Comparison of ENCODE assay signal across 17 mouse cellular contexts in the genomic region with DNA sequence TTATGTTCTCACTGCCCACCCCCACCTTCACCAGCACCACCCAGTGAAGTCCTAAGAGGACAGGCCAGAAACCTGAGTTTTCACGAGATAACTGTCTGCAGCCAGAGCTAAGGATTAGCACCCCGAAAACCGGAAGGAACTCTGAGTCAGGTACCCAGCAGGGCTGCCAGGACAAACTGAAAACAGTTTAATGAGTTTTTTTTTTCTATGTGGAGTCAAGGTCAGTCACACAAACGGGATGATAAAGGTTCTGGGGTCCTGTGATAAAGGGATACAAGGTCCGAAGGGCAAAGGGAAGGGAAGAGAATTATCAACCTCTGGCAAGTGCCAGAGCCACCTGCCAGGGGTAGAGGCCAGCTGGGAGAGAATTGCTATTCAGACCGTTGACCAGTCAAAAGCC. TPM values are rescaled to one million over a fixed set of nuclear protein-coding genes. Genes with fewer than 3 reads are reported as not detected.
DNase-seq lines count a peak whose midpoint lies in the region; ATAC-seq and TF ChIP-seq lines count a peak whose summit lies in the region.
"Had no signal": no experiment of that assay in that cellular context is flagged by ENCODE, and none has a peak within 500 bp of the region (broad histone marks: within the 10 kb centered on the region; RNA-seq: fewer than 3 reads in every experiment).

No protein-coding gene starts in this region.

- H3K36me3 ChIP-seq in heart, embryonic 10.5 days: no peaks in the 10 kb centered on the region
- H3K36me3 ChIP-seq in stomach, embryonic 16.5 days (ENCODE audit: control insufficient read depth, insufficient read depth, low read length): no peaks in the 10 kb centered on the region
- H3K36me3 ChIP-seq in stomach, postnatal 0 days (ENCODE audit: control insufficient read depth, insufficient read depth, low read length): no peaks in the 10 kb centered on the region
- H3K36me3 ChIP-seq: limb, embryonic 15.5 days had no signal

- H3K27me3 ChIP-seq in heart, embryonic 10.5 days (ENCODE audit: insufficient read depth, poor library complexity, severe bottlenecking): no peaks in the 10 kb centered on the region
- H3K27me3 ChIP-seq in stomach, embryonic 16.5 days (ENCODE audit: control insufficient read depth, insufficient read depth, low read length): no peaks in the 10 kb centered on the region
- H3K27me3 ChIP-seq in stomach, postnatal 0 days (ENCODE audit: control insufficient read depth, insufficient read depth, low read length): no peaks in the 10 kb centered on the region
- H3K27me3 ChIP-seq: Patski had no signal

- H3K4me2 ChIP-seq in stomach, embryonic 16.5 days (ENCODE audit: low read depth, low read length): no peak overlapping the region
- no peak overlapping the region for H3K4me2 ChIP-seq in stomach, postnatal 0 days (replicated peaks; ENCODE audit: low read depth)
- H3K4me2 ChIP-seq: limb, embryonic 15.5 days had no signal

- H3K9ac ChIP-seq in stomach, embryonic 16.5 days (ENCODE audit: low read length): no peak overlapping the region
- no peak overlapping the region for H3K9ac ChIP-seq in stomach, postnatal 0 days (ENCODE audit: low read length)
- H3K9ac ChIP-seq: limb, embryonic 15.5 days had no signal

- no peaks in the 10 kb centered on the region for H3K9me3 ChIP-seq in heart, embryonic 10.5 days
- no peaks in the 10 kb centered on the region for H3K9me3 ChIP-seq in stomach, embryonic 16.5 days (replicated peaks; ENCODE audit: control insufficient read depth, low read length)
- no peaks in the 10 kb centered on the region for H3K9me3 ChIP-seq in stomach, postnatal 0 days (ENCODE audit: control insufficient read depth, low read length)
- H3K9me3 ChIP-seq: limb, embryonic 15.5 days had no signal

- no peaks in the 10 kb centered on the region for H3K4me1 ChIP-seq in heart, embryonic 10.5 days
- no peaks in the 10 kb centered on the region for H3K4me1 ChIP-seq in stomach, embryonic 16.5 days (ENCODE audit: control insufficient read depth, insufficient read depth, low read length)
- no peaks in the 10 kb centered on the region for H3K4me1 ChIP-seq in stomach, postnatal 0 days (replicated peaks; ENCODE audit: control insufficient read depth, insufficient read depth)

- DNase-seq in heart, embryonic 10.5 days (ENCODE audit: low spot score): peak; percentile 54
- DNase-seq in heart, postnatal 4 days: no peak
- no peak for DNase-seq in stomach, postnatal 0 days (ENCODE audit: low spot score)
- peak; percentile 48 to 70 for DNase-seq in kidney, adult 8-10 months
- no peak for DNase-seq in left cerebral cortex, adult 18-20 months (ENCODE audit: low spot score in 2 of 2)
- DNase-seq: cerebellum, adult 9-10 months; gastrocnemius, postnatal 25 days; layer of hippocampus, postnatal 36 days; right cerebral cortex, postnatal 14 days had no signal

- no peak overlapping the region for H3K4me3 ChIP-seq in heart, embryonic 10.5 days
- no peak overlapping the region for H3K4me3 ChIP-seq in stomach, embryonic 16.5 days (replicated peaks; ENCODE audit: low read length)
- no peak overlapping the region for H3K4me3 ChIP-seq in stomach, postnatal 0 days (ENCODE audit: low read depth, low read length)
- H3K4me3 ChIP-seq: limb, embryonic 15.5 days had no signal

- H3K27ac ChIP-seq in heart, embryonic 10.5 days: no peak overlapping the region
- H3K27ac ChIP-seq in stomach, embryonic 16.5 days (ENCODE audit: low read length): 0 out of 2 replicates have a peak overlapping the region, but pooled peaks have one; percentile 10
- no peak overlapping the region for H3K27ac ChIP-seq in stomach, postnatal 0 days (replicated peaks)
- H3K27ac ChIP-seq: limb, embryonic 15.5 days had no signal

- 33% methylated on average over 6 of the region's 6 CpGs for WGBS in heart, embryonic 10.5 days
- WGBS in stomach, embryonic 16.5 days: 47% methylated on average over 6 of the region's 6 CpGs
- WGBS in stomach, postnatal 0 days: 46% methylated on average over 6 of the region's 6 CpGs

- no peak for TF ChIP-seq CTCF in stomach, postnatal 0 days (IDR thresholded peaks at IDR 0.05; ENCODE audit: low read depth)

- no peak for TF ChIP-seq EP300 in stomach, postnatal 0 days (optimal IDR thresholded peaks at IDR 0.05)

- ATAC-seq in stomach, embryonic 16.5 days (ENCODE audit: insufficient read depth, low FRiP score): peak; percentile 19; the same call in 1 of the 2 replicates
- no peak for ATAC-seq in stomach, postnatal 0 days (ENCODE audit: low FRiP score, low TSS enrichment)
- ATAC-seq in inflammation-experienced regulatory T-cells, adult 6 months: no peak
- ATAC-seq: Patski had no signal

RNA-seq across cellular contexts. Expression of gene Adh1, which starts 19.4 kb away (rescaled TPM):
- polyA plus RNA-seq in heart, embryonic 10.5 days (2016; fragmentation: Nextera tagmentation; extraction: Ambion mirVana): 0.99 and 1.0 TPM in 2 replicates
- 10 to 100 TPM; 13.3 to 13.5 TPM for total RNA-seq in heart, postnatal 4 days (2021)
- polyA plus RNA-seq in stomach, embryonic 16.5 days (2015; fragmentation: Nextera tagmentation; extraction: Ambion mirVana): 63.3 and 92.5 TPM in 2 replicates
- 134 and 155 TPM in 2 replicates for polyA plus RNA-seq in stomach, postnatal 0 days (2015; fragmentation: Nextera tagmentation; extraction: Ambion mirVana)
- total RNA-seq in left cerebral cortex, adult 18-20 months (2021): under 1 TPM; 0.60 to 0.96 TPM
- 1 to 10 TPM in 2 of 3 experiments, not detected in 1; 1.9 to 3.3 TPM for polyA plus RNA-seq in inflammation-experienced regulatory T-cells, adult 6 months (2017; shearing (Covaris generic))
- total RNA-seq: hematopoietic stem cell, adult 5-6 weeks had no signal

RNA-seq across cellular contexts. Expression of gene Adh7, which starts 23.8 kb away (rescaled TPM):
- 0.19 TPM in 1 of 2 replicates, not detected in the other for polyA plus RNA-seq in heart, embryonic 10.5 days (2016; fragmentation: Nextera tagmentation; extraction: Ambion mirVana)
- total RNA-seq in heart, postnatal 4 days (2021): not detected
- 0.79 and 1.6 TPM in 2 replicates for polyA plus RNA-seq in stomach, embryonic 16.5 days (2015; fragmentation: Nextera tagmentation; extraction: Ambion mirVana)
- polyA plus RNA-seq in stomach, postnatal 0 days (2015; fragmentation: Nextera tagmentation; extraction: Ambion mirVana): 31.3 and 43.4 TPM in 2 replicates
- not detected for total RNA-seq in left cerebral cortex, adult 18-20 months (2021)
- not detected for polyA plus RNA-seq in inflammation-experienced regulatory T-cells, adult 6 months (2017; shearing (Covaris generic))
- total RNA-seq: hematopoietic stem cell, adult 5-6 weeks had no signal
- polyA plus RNA-seq: intestine, embryonic 14.5 days had no signal

RNA-seq across cellular contexts. Expression of gene 4930579F01Rik, which starts 47.7 kb away (rescaled TPM):
- polyA plus RNA-seq in heart, embryonic 10.5 days (2016; fragmentation: Nextera tagmentation; extraction: Ambion mirVana): not detected in 2 replicates
- not detected for total RNA-seq in heart, postnatal 4 days (2021)
- polyA plus RNA-seq in stomach, embryonic 16.5 days (2015; fragmentation: Nextera tagmentation; extraction: Ambion mirVana): 0.13 and 0.32 TPM in 2 replicates
- 0.11 and 0.22 TPM in 2 replicates for polyA plus RNA-seq in stomach, postnatal 0 days (2015; fragmentation: Nextera tagmentation; extraction: Ambion mirVana)
- total RNA-seq in left cerebral cortex, adult 18-20 months (2021): not detected
- not detected for polyA plus RNA-seq in inflammation-experienced regulatory T-cells, adult 6 months (2017; shearing (Covaris generic))
- total RNA-seq: gastrocnemius, postnatal 25 days; hematopoietic stem cell, adult 5-6 weeks; layer of hippocampus, postnatal 36 days had no signal
- polyA plus RNA-seq: intestine, embryonic 14.5 days; limb, embryonic 15.5 days; midbrain, embryonic 14.5 days; Patski; thymus, postnatal 0 days had no signal

Comparison
In these comparisons a context has a peak if more than half of its experiments do, and no peak if none do; other contexts are left out.
1. DNase-seq: peak in heart, embryonic 10.5 days (single experiment) and kidney, adult 8-10 months (2 of 2); none in heart, postnatal 4 days (single experiment), stomach, postnatal 0 days (single experiment) and left cerebral cortex, adult 18-20 months (0 of 2).
2. RNA of gene Adh7, which starts 23.8 kb away (polyA plus RNA-seq): 31.3 to 43.4 TPM in stomach, postnatal 0 days; 0.79 to 1.6 TPM in stomach, embryonic 16.5 days, 0.19 TPM in heart, embryonic 10.5 days and not detected in inflammation-experienced regulatory T-cells, adult 6 months; every median in the first group is over 10 times any median in the second.
3. RNA of gene Adh1, which starts 19.4 kb away (polyA plus RNA-seq): 134 to 155 TPM in stomach, postnatal 0 days and 63.3 to 92.5 TPM in stomach, embryonic 16.5 days; 1.9 to 3.3 TPM in inflammation-experienced regulatory T-cells, adult 6 months and 0.99 to 1.0 TPM in heart, embryonic 10.5 days; every median in the first group is over 10 times any median in the second.